Mouse (Mus musculus): ENCODE results near the gene Lrrc10.
"Not testable (repeated sequence)": the region's sequence is repeated elsewhere in the genome, so short reads cannot be mapped to it uniquely, and the experiment has no call there.

GRCm38 (mm10) chr10:117043497-117044166, 1.5 kb upstream of the Lrrc10 start:
- TF ChIP-seq EP300, CTCF (IDR thresholded peaks at IDR 0.05; ENCODE audit: low read depth): not testable (repeated sequence)

Measured in liver, postnatal 0 days (tissue).